Mouse (Mus musculus) forebrain, embryonic 12.5 days (tissue): ENCODE measurements around the gene Ccnd3. TPM values are rescaled to one million over a fixed set of nuclear protein-coding genes. Genes with fewer than 3 reads are reported as not detected.

Source experiments
- ATAC-seq: fragments of 200-750 bp; cut with Nextera tagmentation; 2 replicates; pipeline ENCODE4 v1.8.0; 2017; ENCODE audit warnings: moderate TSS enrichment; ENCODE audit not compliant: low FRiP score
- H3K27ac ChIP-seq: fragments of 300-500 bp; sonication (generic); 2 replicates; pipeline ENCODE4 v1.5.1; 2016; ENCODE audit warnings: mild to moderate bottlenecking
- H3K27me3 ChIP-seq: fragments of 300-500 bp; sonication (generic); 2 replicates; pipeline ENCODE4 v1.6.1; 2016; ENCODE audit warnings: mild to moderate bottlenecking
- H3K36me3 ChIP-seq: fragments of 300-500 bp; sonication (generic); replicated peaks from 2 replicates; pipeline ENCODE4 v1.6.1; 2016; ENCODE audit warnings: mild to moderate bottlenecking
- H3K4me1 ChIP-seq: fragments of 300-500 bp; sonication (generic); 2 replicates; pipeline ENCODE4 v1.6.1; 2016
- H3K4me2 ChIP-seq: fragments of 300-500 bp; sonication (generic); 2 replicates; pipeline ENCODE4 v1.6.1; 2016; ENCODE audit warnings: mild to moderate bottlenecking, moderate library complexity
- H3K4me3 ChIP-seq: fragments of 300-500 bp; sonication (generic); replicated peaks from 2 replicates; pipeline ENCODE4 v1.5.1; 2016; ENCODE audit warnings: mild to moderate bottlenecking
- H3K9ac ChIP-seq: fragments of 300-500 bp; sonication (generic); 2 replicates; pipeline ENCODE4 v1.6.1; 2016; ENCODE audit warnings: mild to moderate bottlenecking
- H3K9me3 ChIP-seq: fragments of 300-500 bp; sonication (generic); 2 replicates; pipeline ENCODE4 v1.6.1; 2016
- WGBS: fragments of 180-500 bp; shearing (Covaris S2); methylation state at CpG from one replicate; pipeline ENCODE4 v1.1.7; 2016; 5-methylcytosine and 5-hydroxymethylcytosine counted together
- polyA plus RNA-seq: library from polyadenylated mRNA; unstranded; fragments of >200 nt; fragmentation: Nextera tagmentation; extraction: Ambion mirVana; gene quantifications from 2 replicates; pipeline ENCODE4 v1.2.1, GENCODE M21; 2016

Ccnd3 gene
- polyA plus RNA-seq, 1 experiment from 2014 or later, result 137 TPM

- ATAC-seq, result no peak
- H3K9me3 ChIP-seq, result no peaks in the 10 kb centered on the region
- peaks cover 42% of the 10 kb centered on the region for H3K4me1 ChIP-seq
- peak overlapping the region; percentile 95 for H3K27ac ChIP-seq
- no peak overlapping the region for H3K4me2 ChIP-seq
- H3K4me3 ChIP-seq, result no peak overlapping the region
- 79% methylated on average over 18 of the region's 18 CpGs for WGBS
- no peak overlapping the region for H3K9ac ChIP-seq
- no peaks in the 10 kb centered on the region for H3K27me3 ChIP-seq
- H3K36me3 ChIP-seq, result no peaks in the 10 kb centered on the region
Measured at GRCm38 (mm10) chr17:47523211-47523682, 18.4 kb downstream of the Ccnd3 start.

DNA sequence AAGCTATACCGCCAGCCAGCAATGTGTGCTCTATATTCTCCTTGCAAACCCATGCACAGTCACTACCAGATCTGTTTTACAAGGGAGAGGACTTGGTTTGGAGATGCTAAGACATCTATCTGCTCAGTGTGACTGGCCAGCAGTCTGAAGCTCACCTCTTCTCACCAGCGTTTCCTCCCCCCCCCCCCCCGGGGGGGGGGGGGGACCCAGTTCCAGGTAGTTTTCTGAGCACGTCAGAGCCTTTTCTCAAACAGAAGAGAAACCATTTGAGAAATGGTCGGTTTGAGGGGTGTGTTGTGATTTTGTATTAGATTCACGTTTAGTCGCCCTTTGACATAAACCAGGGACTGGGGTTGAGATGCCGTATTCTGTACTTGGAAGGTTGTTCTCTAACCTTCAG is 19.2 kb downstream of the Ccnd3 start:
- peaks cover 44% of the 10 kb centered on the region for H3K4me1 ChIP-seq
- WGBS, result 72% methylated on average over 8 of the region's 8 CpGs

DNA sequence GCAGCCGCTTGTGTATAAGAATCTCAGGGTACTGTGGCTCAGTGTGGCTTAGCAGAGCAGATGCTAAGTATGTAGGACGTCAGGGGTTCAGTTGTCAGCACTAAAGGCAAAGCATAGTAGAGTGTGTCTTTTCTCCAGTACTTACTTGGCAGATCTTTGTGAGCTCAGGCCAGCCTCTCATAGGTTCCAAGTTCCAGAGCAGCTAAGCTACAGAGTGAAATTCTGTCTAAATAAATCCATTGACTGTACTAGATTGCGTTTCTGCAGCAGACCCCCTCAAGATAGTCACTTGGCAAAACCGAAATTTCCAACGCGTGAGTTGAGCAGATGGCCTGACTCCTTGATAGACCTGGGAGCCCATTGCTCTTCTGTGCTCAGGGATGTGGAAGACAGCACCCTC is 20.1 kb downstream of the Ccnd3 start:
- H3K36me3 ChIP-seq, result no peaks in the 10 kb centered on the region
- WGBS, result 91% methylated on average over 6 of the region's 6 CpGs
- H3K9me3 ChIP-seq, result no peaks in the 10 kb centered on the region
- H3K27ac ChIP-seq, result no peak overlapping the region
- H3K27me3 ChIP-seq, result no peaks in the 10 kb centered on the region
- no peak overlapping the region for H3K4me3 ChIP-seq
- no peak for ATAC-seq
- H3K4me2 ChIP-seq, result no peak overlapping the region
- H3K9ac ChIP-seq, result no peak overlapping the region
- H3K4me1 ChIP-seq, result peaks cover 44% of the 10 kb centered on the region

More for the DNA sequence above, 19.2 kb downstream of the Ccnd3 start:
- H3K4me2 ChIP-seq, result no peak overlapping the region
- H3K9me3 ChIP-seq, result no peaks in the 10 kb centered on the region
- H3K27me3 ChIP-seq, result no peaks in the 10 kb centered on the region
- H3K36me3 ChIP-seq, result no peaks in the 10 kb centered on the region
- no peak for ATAC-seq
- H3K27ac ChIP-seq, result no peak overlapping the region
- no peak overlapping the region for H3K4me3 ChIP-seq
- H3K9ac ChIP-seq, result no peak overlapping the region

DNA sequence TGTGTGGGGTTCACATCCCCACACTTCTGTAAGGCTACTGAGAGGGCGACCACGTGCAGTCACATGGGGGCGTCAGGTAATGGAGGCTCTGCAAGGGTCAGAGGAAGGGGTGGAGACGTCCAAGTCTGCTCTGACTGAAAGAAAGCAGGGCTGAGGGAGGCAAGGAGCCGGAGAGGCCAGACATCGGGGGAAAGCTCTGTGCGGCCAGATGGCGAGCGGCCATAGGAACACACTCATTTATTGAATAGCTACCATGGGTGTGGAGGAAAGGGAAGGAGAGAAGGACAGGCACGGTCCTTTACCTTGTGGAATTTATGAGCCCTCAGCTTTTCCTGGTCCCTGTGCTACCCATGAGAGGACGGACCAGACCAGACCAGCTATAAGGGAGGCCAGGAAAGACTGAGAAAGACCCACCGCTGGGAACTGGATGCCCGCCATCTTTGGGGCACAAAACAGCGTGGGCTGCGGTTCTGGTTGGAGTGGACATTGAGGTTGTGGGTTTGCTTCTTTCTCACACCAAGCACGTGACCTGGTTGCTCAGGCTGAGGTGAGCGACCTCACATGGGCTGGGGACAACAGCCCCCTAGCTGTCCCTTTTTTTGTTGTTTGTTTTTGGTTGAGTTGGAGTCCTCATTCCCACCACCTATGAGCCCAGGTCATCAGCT is 22.1 kb downstream of the Ccnd3 start:
- ATAC-seq, result no peak
- Histone ChIP-seq H3K27me3 (no peaks in the 10 kb centered on the region), H3K27ac (peak overlapping the region; percentile 71), H3K9me3 (no peaks in the 10 kb centered on the region), H3K4me3 (no peak overlapping the region), H3K4me1 (peaks cover 36% of the 10 kb centered on the region), H3K4me2 (no peak overlapping the region), H3K36me3 (no peaks in the 10 kb centered on the region), H3K9ac (no peak overlapping the region; the same call in 1 of the 2 replicates)
- 85% methylated on average over 17 of the region's 17 CpGs for WGBS

DNA sequence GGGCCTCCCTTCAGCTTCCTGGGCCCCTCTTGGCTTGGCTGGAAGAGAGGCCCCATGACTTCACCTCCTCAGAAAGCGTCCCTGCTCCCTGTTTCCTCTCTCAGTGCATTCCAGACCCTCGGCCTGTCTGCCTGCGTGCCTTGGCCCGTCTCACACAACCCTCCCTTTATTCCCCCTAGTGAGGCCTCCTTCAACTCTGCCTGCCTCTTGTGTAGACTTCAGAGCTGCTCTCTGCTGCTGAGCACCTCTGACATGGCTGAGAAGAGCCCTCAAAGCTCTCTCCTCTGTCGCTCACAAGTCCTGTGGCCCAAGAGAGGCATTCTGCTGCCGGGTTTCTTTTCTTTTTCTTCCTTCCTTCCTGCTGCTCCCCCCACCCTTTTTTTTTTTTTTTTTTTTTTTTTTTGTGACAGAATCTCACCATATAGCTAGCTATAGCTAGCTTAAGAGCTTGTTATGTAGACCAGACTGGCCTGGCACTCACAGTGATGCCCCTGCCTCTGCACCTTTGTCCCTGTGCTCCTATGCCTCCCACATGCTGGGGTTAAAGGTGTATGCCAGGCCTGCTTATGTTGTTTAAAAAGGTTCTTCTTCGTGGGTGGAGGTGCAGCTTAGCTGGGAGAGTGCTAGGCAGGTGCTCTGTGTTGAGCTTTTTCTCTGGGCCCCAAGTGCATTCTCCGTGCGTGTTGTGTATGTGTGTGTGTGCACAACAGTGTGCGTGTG is 22.9 kb downstream of the Ccnd3 start:
- Histone ChIP-seq H3K9ac (no peak overlapping the region; the same call in 1 of the 2 replicates), H3K4me3 (no peak overlapping the region), H3K4me1 (peaks cover 28% of the 10 kb centered on the region), H3K27me3 (no peaks in the 10 kb centered on the region), H3K27ac (peak overlapping the region; percentile 71), H3K4me2 (no peak overlapping the region), H3K36me3 (no peaks in the 10 kb centered on the region), H3K9me3 (no peaks in the 10 kb centered on the region)
- peak; percentile 57; the same call in 1 of the 2 replicates for ATAC-seq
- WGBS, result 52% methylated on average over 10 of the region's 10 CpGs

DNA sequence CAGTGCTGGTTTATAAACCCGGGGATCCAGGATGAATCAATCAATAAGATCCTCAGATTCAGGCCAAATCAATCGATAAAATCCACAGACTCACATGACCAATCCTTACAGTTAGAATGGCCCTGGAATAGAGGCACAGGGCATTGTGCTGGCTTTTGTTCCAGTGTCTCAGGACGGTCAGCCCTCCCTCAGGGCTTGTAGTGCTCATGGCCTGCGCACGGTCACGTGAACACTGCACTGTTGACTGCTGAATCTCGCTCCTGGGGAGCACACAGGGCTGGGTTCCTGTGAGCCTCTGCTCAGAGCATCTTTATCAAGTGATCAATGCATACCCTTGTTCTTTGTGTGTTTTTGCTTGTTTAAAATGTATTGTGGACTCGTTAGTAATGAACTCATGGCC is 24.1 kb downstream of the Ccnd3 start:
- Histone ChIP-seq H3K4me1 (peaks cover 20% of the 10 kb centered on the region), H3K27me3 (no peaks in the 10 kb centered on the region), H3K9ac (no peak overlapping the region), H3K36me3 (no peaks in the 10 kb centered on the region), H3K27ac (no peak overlapping the region), H3K4me3 (no peak overlapping the region), H3K9me3 (no peaks in the 10 kb centered on the region), H3K4me2 (no peak overlapping the region)
- 0 out of 2 replicates have a peak, but pooled peaks have one; percentile 44 for ATAC-seq
- 52% methylated on average over 8 of the region's 8 CpGs for WGBS

GRCm38 (mm10) chr17:47529595-47529994 is 24.7 kb downstream of the Ccnd3 start:
- 92% methylated on average over 11 of the region's 11 CpGs for WGBS
- Histone ChIP-seq H3K27ac (no peak overlapping the region), H3K4me1 (peaks cover 20% of the 10 kb centered on the region)

DNA sequence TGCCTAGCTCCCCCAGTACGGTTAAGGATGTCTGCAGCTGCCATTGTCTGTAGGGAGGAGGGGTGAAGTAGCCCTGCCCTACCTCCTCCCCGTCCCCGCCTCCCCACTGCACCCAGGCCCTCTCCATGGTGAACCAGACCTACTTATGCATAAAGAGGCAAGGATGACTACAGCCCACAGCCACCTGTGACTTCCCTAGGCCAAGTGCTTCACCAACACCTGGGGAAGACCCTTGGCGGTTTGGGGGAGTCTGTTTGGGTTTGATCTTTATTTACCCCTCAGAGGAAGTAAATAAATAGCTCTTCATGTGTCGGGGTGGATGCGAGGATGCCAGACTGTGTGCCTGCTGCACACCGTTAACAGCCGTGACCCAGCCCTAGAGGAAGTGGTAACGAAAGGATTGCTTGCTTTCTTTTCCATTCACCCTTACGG is 26.6 kb downstream of the Ccnd3 start:
- peaks cover 20% of the 10 kb centered on the region for H3K4me1 ChIP-seq
- H3K27ac ChIP-seq, result no peak overlapping the region
- ATAC-seq, result no peak
- H3K4me2 ChIP-seq, result no peak overlapping the region
- H3K36me3 ChIP-seq, result no peaks in the 10 kb centered on the region
- no peak overlapping the region for H3K9ac ChIP-seq
- WGBS, result 53% methylated on average over 10 of the region's 10 CpGs
- H3K9me3 ChIP-seq, result no peaks in the 10 kb centered on the region
- no peaks in the 10 kb centered on the region for H3K27me3 ChIP-seq
- no peak overlapping the region for H3K4me3 ChIP-seq

More at GRCm38 (mm10) chr17:47529595-47529994, 24.7 kb downstream of the Ccnd3 start:
- H3K4me3 ChIP-seq, result no peak overlapping the region
- H3K36me3 ChIP-seq, result no peaks in the 10 kb centered on the region
- no peak for ATAC-seq
- H3K4me2 ChIP-seq, result no peak overlapping the region
- H3K9me3 ChIP-seq, result no peaks in the 10 kb centered on the region
- H3K27me3 ChIP-seq, result no peaks in the 10 kb centered on the region
- H3K9ac ChIP-seq, result no peak overlapping the region

- WGBS, result 95% methylated on average over 5 of the region's 5 CpGs
- ATAC-seq, result no peak
- Histone ChIP-seq H3K4me1 (peaks cover 15% of the 10 kb centered on the region), H3K9me3 (no peaks in the 10 kb centered on the region), H3K4me2 (no peak overlapping the region), H3K27me3 (no peaks in the 10 kb centered on the region), H3K27ac (no peak overlapping the region), H3K9ac (no peak overlapping the region), H3K4me3 (no peak overlapping the region), H3K36me3 (no peaks in the 10 kb centered on the region)
Measured at GRCm38 (mm10) chr17:47532364-47532763, 27.5 kb downstream of the Ccnd3 start.

DNA sequence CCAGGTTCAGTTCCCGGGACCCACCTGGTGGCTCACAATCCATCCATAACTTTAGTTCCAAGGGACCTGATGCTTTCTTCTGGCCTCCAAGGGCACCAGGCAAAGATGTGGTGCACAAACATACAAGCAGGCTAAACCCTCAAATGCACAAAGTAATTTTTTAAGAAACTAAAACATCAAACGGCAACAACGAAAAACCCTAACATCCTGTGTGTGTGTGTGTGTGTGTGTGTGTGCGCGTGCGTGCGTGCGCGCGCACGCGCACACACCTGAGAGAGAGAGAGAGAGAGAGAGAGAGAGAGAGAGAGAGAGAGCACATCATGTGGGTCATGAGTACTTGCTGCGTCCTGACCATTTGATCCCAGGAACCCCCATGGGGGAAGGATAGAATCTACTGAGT is 28.8 kb downstream of the Ccnd3 start:
- H3K4me1 ChIP-seq, result peaks cover 4% of the 10 kb centered on the region; the same call in 1 of the 2 replicates
- H3K36me3 ChIP-seq, result no peaks in the 10 kb centered on the region
- no peak overlapping the region for H3K4me3 ChIP-seq
- H3K27ac ChIP-seq, result no peak overlapping the region
- H3K9ac ChIP-seq, result no peak overlapping the region
- H3K9me3 ChIP-seq, result no peaks in the 10 kb centered on the region
- H3K4me2 ChIP-seq, result no peak overlapping the region
- 95% methylated on average over 13 of the region's 13 CpGs for WGBS
- no peaks in the 10 kb centered on the region for H3K27me3 ChIP-seq
- no peak for ATAC-seq

DNA sequence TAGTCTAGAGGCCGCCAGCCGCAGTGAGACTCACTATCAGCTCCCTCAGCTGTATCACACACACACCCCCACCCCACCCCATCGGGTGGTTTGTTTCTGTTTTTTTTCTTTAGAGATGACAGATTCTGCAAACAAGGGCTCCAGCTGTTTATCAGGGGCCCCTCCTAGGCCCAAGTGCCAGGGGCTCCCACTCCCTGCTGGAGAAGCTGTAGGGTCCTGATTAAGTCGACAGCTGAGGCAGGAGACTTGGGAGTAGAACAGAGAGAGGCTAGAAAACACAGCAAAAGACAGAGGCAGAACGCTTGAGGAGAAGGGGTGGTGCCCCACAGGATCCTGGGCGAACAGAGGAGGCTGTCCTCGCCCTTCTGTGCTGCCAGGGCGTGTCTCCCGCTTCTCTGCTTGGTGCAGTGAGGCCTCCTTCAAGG is 31.0 kb downstream of the Ccnd3 start:
- H3K4me1 ChIP-seq, result no peaks in the 10 kb centered on the region
- H3K9me3 ChIP-seq, result no peaks in the 10 kb centered on the region
- H3K4me2 ChIP-seq, result no peak overlapping the region
- no peak overlapping the region for H3K4me3 ChIP-seq
- no peak overlapping the region for H3K9ac ChIP-seq
- no peak overlapping the region for H3K27ac ChIP-seq
- WGBS, result 76% methylated on average over 9 of the region's 9 CpGs
- H3K27me3 ChIP-seq, result no peaks in the 10 kb centered on the region
- H3K36me3 ChIP-seq, result no peaks in the 10 kb centered on the region
- no peak for ATAC-seq

DNA sequence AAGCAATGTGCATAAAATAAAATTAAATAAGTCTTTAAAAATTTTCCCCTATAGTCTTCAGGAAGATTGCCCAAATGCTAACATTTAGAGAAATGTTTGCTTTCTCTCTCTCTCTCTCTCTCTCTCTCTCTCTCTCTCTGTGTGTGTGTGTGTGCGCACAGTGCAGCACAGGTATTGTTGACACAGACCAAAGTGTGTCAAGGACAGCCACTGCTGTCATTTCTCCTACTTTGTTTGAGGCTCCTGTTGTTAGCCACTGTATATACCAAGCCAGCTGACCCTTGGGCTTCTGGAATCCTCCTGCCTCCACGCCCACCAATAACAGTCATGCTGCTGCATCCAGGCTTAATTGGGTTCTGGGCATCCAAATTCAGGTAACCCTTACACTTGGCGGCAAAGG is 33.2 kb downstream of the Ccnd3 start:
- no peak for ATAC-seq
- H3K9ac ChIP-seq, result no peak overlapping the region
- H3K9me3 ChIP-seq, result no peaks in the 10 kb centered on the region
- H3K27ac ChIP-seq, result no peak overlapping the region
- H3K36me3 ChIP-seq, result no peaks in the 10 kb centered on the region
- no peaks in the 10 kb centered on the region for H3K4me1 ChIP-seq
- WGBS, result 91% methylated on average over 3 of the region's 3 CpGs
- no peak overlapping the region for H3K4me3 ChIP-seq
- H3K27me3 ChIP-seq, result no peaks in the 10 kb centered on the region
- no peak overlapping the region for H3K4me2 ChIP-seq
